Mouse (Mus musculus) heart, postnatal 10 days (tissue): ENCODE measurements around the gene 4933402D24Rik. TPM values are rescaled to one million over a fixed set of nuclear protein-coding genes. Genes with fewer than 3 reads are reported as not detected.

ENCODE experiments used
- total RNA-seq, 2 experiments: library from RNA; stranded (reverse); gene quantifications; 2 replicates each; pipeline ENCODE4 v1.2.3; 2021

Gene 4933402D24Rik
- total RNA-seq, 2 experiments from 2014 or later = not detected

Other genes starting within 250 kb of the 4933402D24Rik start
- not detected for gene Gm39653, start 153.3 kb downstream of the 4933402D24Rik start, total RNA-seq
- gene Dytn, start 82.3 kb downstream of the 4933402D24Rik start, total RNA-seq = not detected
- not detected for gene Mdh1b, start 38.9 kb downstream of the 4933402D24Rik start, total RNA-seq
- gene Fastkd2, start 38.7 kb downstream of the 4933402D24Rik start, total RNA-seq = 10 to 100 TPM; 25.0 to 25.4 TPM